ENCODE assay signal across 11 mouse cellular contexts in the genomic region with DNA sequence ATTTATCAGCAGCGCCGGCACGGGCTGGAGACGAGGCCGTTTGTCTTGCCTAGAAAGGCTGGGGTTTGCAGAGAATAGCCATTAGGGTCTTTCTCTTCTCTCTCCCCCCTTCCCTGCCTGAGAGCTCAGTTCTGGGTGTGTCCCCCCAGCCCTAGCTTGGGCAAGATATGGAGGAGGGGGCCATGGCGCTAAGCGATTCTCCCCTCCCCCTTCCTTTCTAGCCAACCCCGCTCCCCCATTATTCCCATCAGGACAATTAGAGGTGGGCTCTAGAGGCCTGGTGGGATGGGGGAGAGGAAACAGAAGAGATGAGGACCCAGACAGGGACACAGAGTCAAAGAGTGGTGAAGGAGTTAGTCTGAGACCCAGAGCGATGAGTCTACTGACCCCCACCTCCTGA. TPM values are rescaled to one million over a fixed set of nuclear protein-coding genes. Genes with fewer than 3 reads are reported as not detected.
DNase-seq lines count a peak whose midpoint lies in the region; ATAC-seq lines count a peak whose summit lies in the region.
"Had no signal": no experiment of that assay in that cellular context is flagged by ENCODE, and none has a peak within 500 bp of the region (broad histone marks: within the 10 kb centered on the region; RNA-seq: fewer than 3 reads in every experiment).

No protein-coding gene starts in this region.

- WGBS in kidney, embryonic 16.5 days = 3% methylated on average over 9 of the region's 9 CpGs
- 0% methylated on average over 9 of the region's 9 CpGs for WGBS in hindbrain, embryonic 13.5 days
- WGBS in intestine, embryonic 16.5 days = 7% methylated on average over 9 of the region's 9 CpGs
- 2% methylated on average over 9 of the region's 9 CpGs for WGBS in neural tube, embryonic 14.5 days

- peak overlapping the region; percentile 100 for H3K27ac ChIP-seq in kidney, embryonic 16.5 days (ENCODE audit: low read length)
- H3K27ac ChIP-seq in hindbrain, embryonic 13.5 days = peak overlapping the region; percentile 95
- H3K27ac ChIP-seq in intestine, embryonic 16.5 days (ENCODE audit: low read length) = peak overlapping the region; percentile 90
- peak overlapping the region; percentile 100 for H3K27ac ChIP-seq in neural tube, embryonic 14.5 days (ENCODE audit: low read depth, low read length)

- H3K4me1 ChIP-seq in kidney, embryonic 16.5 days (ENCODE audit: insufficient read depth, low read length) = peaks cover 36% of the 10 kb centered on the region
- H3K4me1 ChIP-seq in hindbrain, embryonic 13.5 days (replicated peaks) = peaks cover 3% of the 10 kb centered on the region
- H3K4me1 ChIP-seq in intestine, embryonic 16.5 days (ENCODE audit: control insufficient read depth, insufficient read depth, low read length) = peaks cover 15% of the 10 kb centered on the region; the same call in 1 of the 2 replicates
- H3K4me1 ChIP-seq in neural tube, embryonic 14.5 days (ENCODE audit: control insufficient read depth, insufficient read depth, low read length) = peaks cover 17% of the 10 kb centered on the region

- DNase-seq in kidney, adult 18-20 months = no peak
- no peak for DNase-seq in left cerebral cortex, adult 11 months (ENCODE audit: low spot score)
- no peak for DNase-seq in embryo, embryonic 9.5 days (ENCODE audit: extremely low spot score)
- DNase-seq: cerebellum, adult 9-10 months; right cerebral cortex, postnatal 25 days had no signal

- ATAC-seq in kidney, embryonic 16.5 days (ENCODE audit: low FRiP score, low TSS enrichment) = no peak
- peak; percentile 23; the same call in 1 of the 2 replicates for ATAC-seq in hindbrain, embryonic 13.5 days (ENCODE audit: low FRiP score)
- no peak for ATAC-seq in intestine, embryonic 16.5 days
- peak; percentile 20; the same call in 1 of the 2 replicates for ATAC-seq in neural tube, embryonic 14.5 days (ENCODE audit: low read depth)

- H3K4me3 ChIP-seq in kidney, embryonic 16.5 days (ENCODE audit: low read length) = peak overlapping the region; percentile 84
- peak overlapping the region; percentile 48 for H3K4me3 ChIP-seq in hindbrain, embryonic 13.5 days
- peak overlapping the region; percentile 61 for H3K4me3 ChIP-seq in intestine, embryonic 16.5 days (ENCODE audit: low read length)
- peak overlapping the region; percentile 95 for H3K4me3 ChIP-seq in neural tube, embryonic 14.5 days (ENCODE audit: low read depth, low read length)

- peak overlapping the region; percentile 99 for H3K9ac ChIP-seq in kidney, embryonic 16.5 days (replicated peaks; ENCODE audit: low read length)
- H3K9ac ChIP-seq in hindbrain, embryonic 13.5 days = peak overlapping the region; percentile 84
- peak overlapping the region; percentile 83 for H3K9ac ChIP-seq in intestine, embryonic 16.5 days (ENCODE audit: low read depth, low read length)
- H3K9ac ChIP-seq in neural tube, embryonic 14.5 days (replicated peaks; ENCODE audit: low read depth, low read length) = peak overlapping the region; percentile 100

- H3K4me2 ChIP-seq in kidney, embryonic 16.5 days (replicated peaks; ENCODE audit: low read depth, low read length) = peak overlapping the region; percentile 90
- peak overlapping the region; percentile 54 for H3K4me2 ChIP-seq in hindbrain, embryonic 13.5 days
- H3K4me2 ChIP-seq in intestine, embryonic 16.5 days (ENCODE audit: low read depth, low read length) = peak overlapping the region; percentile 77
- peak overlapping the region; percentile 100 for H3K4me2 ChIP-seq in neural tube, embryonic 14.5 days (ENCODE audit: low read depth, low read length)

- H3K36me3 ChIP-seq in kidney, embryonic 16.5 days (ENCODE audit: insufficient read depth, low read length) = no peaks in the 10 kb centered on the region
- H3K36me3 ChIP-seq in hindbrain, embryonic 13.5 days = no peaks in the 10 kb centered on the region
- no peaks in the 10 kb centered on the region for H3K36me3 ChIP-seq in intestine, embryonic 16.5 days (ENCODE audit: control insufficient read depth, insufficient read depth, low read length)
- H3K36me3 ChIP-seq in neural tube, embryonic 14.5 days (ENCODE audit: control insufficient read depth, insufficient read depth, low read length) = peaks cover 6% of the 10 kb centered on the region; the same call in 1 of the 2 replicates

- no peaks in the 10 kb centered on the region for H3K27me3 ChIP-seq in kidney, embryonic 16.5 days (ENCODE audit: insufficient read depth, low read length)
- peaks cover 94% of the 10 kb centered on the region for H3K27me3 ChIP-seq in hindbrain, embryonic 13.5 days
- H3K27me3 ChIP-seq in intestine, embryonic 16.5 days (replicated peaks; ENCODE audit: control insufficient read depth, insufficient read depth, low read length) = peaks cover 37% of the 10 kb centered on the region
- H3K27me3 ChIP-seq in neural tube, embryonic 14.5 days (ENCODE audit: control insufficient read depth, insufficient read depth, low read length) = no peaks in the 10 kb centered on the region

- H3K9me3 ChIP-seq in kidney, embryonic 16.5 days (ENCODE audit: low read length) = no peaks in the 10 kb centered on the region
- H3K9me3 ChIP-seq in hindbrain, embryonic 13.5 days = no peaks in the 10 kb centered on the region
- H3K9me3 ChIP-seq in intestine, embryonic 16.5 days (ENCODE audit: control insufficient read depth, low read length) = no peaks in the 10 kb centered on the region
- H3K9me3 ChIP-seq in neural tube, embryonic 14.5 days (ENCODE audit: control insufficient read depth, low read length) = no peaks in the 10 kb centered on the region

RNA-seq across cellular contexts. Expression of gene Hoxb7, which starts 1.0 kb away (rescaled TPM):
- polyA plus RNA-seq in kidney, embryonic 16.5 days (2015; fragmentation: Nextera tagmentation; extraction: Ambion mirVana) = 60.9 and 68.3 TPM in 2 replicates
- 21.5 and 33.2 TPM in 2 replicates for polyA plus RNA-seq in hindbrain, embryonic 13.5 days (2015; fragmentation: Nextera tagmentation; extraction: Ambion mirVana)
- 10.0 and 11.3 TPM in 2 replicates for polyA plus RNA-seq in intestine, embryonic 16.5 days (2015; fragmentation: Nextera tagmentation; extraction: Ambion mirVana)
- 120 and 133 TPM in 2 replicates for polyA plus RNA-seq in neural tube, embryonic 14.5 days (2014; fragmentation: Nextera tagmentation; extraction: Ambion mirVana)

RNA-seq across cellular contexts. Expression of gene Hoxb6, which starts 4.9 kb away (rescaled TPM):
- polyA plus RNA-seq in kidney, embryonic 16.5 days (2015; fragmentation: Nextera tagmentation; extraction: Ambion mirVana) = 50.3 and 55.7 TPM in 2 replicates
- polyA plus RNA-seq in hindbrain, embryonic 13.5 days (2015; fragmentation: Nextera tagmentation; extraction: Ambion mirVana) = 81.9 and 132 TPM in 2 replicates
- polyA plus RNA-seq in intestine, embryonic 16.5 days (2015; fragmentation: Nextera tagmentation; extraction: Ambion mirVana) = 11.1 and 11.3 TPM in 2 replicates
- polyA plus RNA-seq in neural tube, embryonic 14.5 days (2014; fragmentation: Nextera tagmentation; extraction: Ambion mirVana) = 138 and 141 TPM in 2 replicates
- polyA plus RNA-seq: heart, embryonic 16.5 days had no signal

RNA-seq across cellular contexts. Expression of gene Hoxb8, which starts 5.7 kb away (rescaled TPM):
- 9.5 and 12.9 TPM in 2 replicates for polyA plus RNA-seq in kidney, embryonic 16.5 days (2015; fragmentation: Nextera tagmentation; extraction: Ambion mirVana)
- 19.2 and 27.2 TPM in 2 replicates for polyA plus RNA-seq in hindbrain, embryonic 13.5 days (2015; fragmentation: Nextera tagmentation; extraction: Ambion mirVana)
- 0.71 and 0.97 TPM in 2 replicates for polyA plus RNA-seq in intestine, embryonic 16.5 days (2015; fragmentation: Nextera tagmentation; extraction: Ambion mirVana)
- polyA plus RNA-seq in neural tube, embryonic 14.5 days (2014; fragmentation: Nextera tagmentation; extraction: Ambion mirVana) = 78.6 and 120 TPM in 2 replicates
- polyA plus RNA-seq: embryonic facial prominence, embryonic 14.5 days; heart, embryonic 16.5 days had no signal

RNA-seq across cellular contexts. Expression of gene Hoxb5, which starts 15.7 kb away (rescaled TPM):
- 19.2 and 24.3 TPM in 2 replicates for polyA plus RNA-seq in kidney, embryonic 16.5 days (2015; fragmentation: Nextera tagmentation; extraction: Ambion mirVana)
- polyA plus RNA-seq in hindbrain, embryonic 13.5 days (2015; fragmentation: Nextera tagmentation; extraction: Ambion mirVana) = 196 and 216 TPM in 2 replicates
- 26.4 and 28.7 TPM in 2 replicates for polyA plus RNA-seq in intestine, embryonic 16.5 days (2015; fragmentation: Nextera tagmentation; extraction: Ambion mirVana)
- polyA plus RNA-seq in neural tube, embryonic 14.5 days (2014; fragmentation: Nextera tagmentation; extraction: Ambion mirVana) = 49.1 and 52.4 TPM in 2 replicates

RNA-seq across cellular contexts. Expression of gene Hoxb9, which starts 16.2 kb away (rescaled TPM):
- polyA plus RNA-seq in kidney, embryonic 16.5 days (2015; fragmentation: Nextera tagmentation; extraction: Ambion mirVana) = 21.5 and 24.5 TPM in 2 replicates
- polyA plus RNA-seq in hindbrain, embryonic 13.5 days (2015; fragmentation: Nextera tagmentation; extraction: Ambion mirVana) = 4.8 and 7.2 TPM in 2 replicates
- 0.99 and 1.2 TPM in 2 replicates for polyA plus RNA-seq in intestine, embryonic 16.5 days (2015; fragmentation: Nextera tagmentation; extraction: Ambion mirVana)
- polyA plus RNA-seq in neural tube, embryonic 14.5 days (2014; fragmentation: Nextera tagmentation; extraction: Ambion mirVana) = 106 and 114 TPM in 2 replicates
- polyA plus RNA-seq: heart, embryonic 16.5 days had no signal

Comparison
In these comparisons a context has a peak if more than half of its experiments do, and no peak if none do; other contexts are left out.
1. ATAC-seq: peak in hindbrain, embryonic 13.5 days (single experiment) and neural tube, embryonic 14.5 days (single experiment); none in kidney, embryonic 16.5 days (single experiment) and intestine, embryonic 16.5 days (single experiment).
2. Peak in every context shown above with its lines, with median percentiles within 50 percentile points of each other: H3K27ac ChIP-seq, H3K4me2 ChIP-seq, H3K4me3 ChIP-seq and H3K9ac ChIP-seq.